Mouse (Mus musculus) adrenal gland, postnatal 4 days (tissue): ENCODE results near the gene Snd1. TPM values are rescaled to one million over a fixed set of nuclear protein-coding genes. Genes with fewer than 3 reads are reported as not detected.

Source experiments
- DNase-seq, 2 experiments: peaks; one replicate each; pipeline ENCODE4 v3.0.0; 2021 to 2022; ENCODE audit warnings: low spot score in 2 of 2, mixed read lengths in 2 of 2
- total RNA-seq, 2 experiments: library from RNA; stranded (reverse); gene quantifications; 2 replicates each; pipeline ENCODE4 v1.2.3; 2021

The Snd1 gene
- total RNA-seq, 2 experiments from 2014 or later: 148 to 163 TPM

- DNase-seq: no peak
Observed at GRCm38 (mm10) chr6:28745864-28746263, 270.9 kb downstream of the Snd1 start.

GRCm38 (mm10) chr6:28747025-28747424, 272.1 kb downstream of the Snd1 start:
- no peak for DNase-seq

- DNase-seq: no peak
Observed at GRCm38 (mm10) chr6:28747931-28748670, 273.2 kb downstream of the Snd1 start.

- no peak for DNase-seq
Observed at GRCm38 (mm10) chr6:28749224-28749623, 274.3 kb downstream of the Snd1 start.

GRCm38 (mm10) chr6:28751186-28751585, 276.2 kb downstream of the Snd1 start:
- no peak for DNase-seq

GRCm38 (mm10) chr6:28753217-28753616, 278.3 kb downstream of the Snd1 start:
- DNase-seq: no peak

GRCm38 (mm10) chr6:28753681-28754080, 278.7 kb downstream of the Snd1 start:
- DNase-seq: no peak

- DNase-seq: no peak
Observed at GRCm38 (mm10) chr6:28754127-28754898, 279.4 kb downstream of the Snd1 start.

- DNase-seq: no peak
Observed at GRCm38 (mm10) chr6:28756306-28757018, 281.5 kb downstream of the Snd1 start.

- DNase-seq: no peak
Observed at GRCm38 (mm10) chr6:28758293-28758692, 283.4 kb downstream of the Snd1 start.

GRCm38 (mm10) chr6:28761728-28762127, 286.8 kb downstream of the Snd1 start:
- no peak for DNase-seq

- no peak for DNase-seq
Observed at GRCm38 (mm10) chr6:28762132-28762775, 287.3 kb downstream of the Snd1 start.

GRCm38 (mm10) chr6:28766622-28767021, 291.7 kb downstream of the Snd1 start:
- DNase-seq: no peak

- DNase-seq: no peak
Observed at GRCm38 (mm10) chr6:28767891-28768481, 293.0 kb downstream of the Snd1 start.

GRCm38 (mm10) chr6:28771331-28771730, 296.4 kb downstream of the Snd1 start:
- no peak for DNase-seq

- no peak for DNase-seq
Observed at GRCm38 (mm10) chr6:28781696-28782095, 306.8 kb downstream of the Snd1 start.

- no peak for DNase-seq
Observed at GRCm38 (mm10) chr6:28783082-28783647, 308.2 kb downstream of the Snd1 start.

GRCm38 (mm10) chr6:28783953-28784352, 309.0 kb downstream of the Snd1 start:
- DNase-seq: no peak

- DNase-seq: no peak
Observed at GRCm38 (mm10) chr6:28785770-28786169, 310.8 kb downstream of the Snd1 start.

GRCm38 (mm10) chr6:28787133-28787532, 312.2 kb downstream of the Snd1 start:
- DNase-seq: no peak

- DNase-seq: no peak
Observed at GRCm38 (mm10) chr6:28789685-28790084, 314.7 kb downstream of the Snd1 start.
